Mouse (Mus musculus) C2C12 (cell line): ENCODE results near the gene Zfp52.

Experiments used
- CTCF ChIP-seq: IDR thresholded peaks from one replicate; pipeline ENCODE4 v1.5.1; 2011; ENCODE audit not compliant: control insufficient read depth, insufficient read depth, insufficient read length
- MYOG ChIP-seq: IDR thresholded peaks from one replicate; pipeline ENCODE4 v1.6.1; 2011; ENCODE audit not compliant: control insufficient read depth, insufficient read length; ENCODE audit errors: extremely low read depth

- TF ChIP-seq CTCF (no peak), MYOG (no peak)
Measured at GRCm38 (mm10) chr17:21557831-21558230, 22.5 kb downstream of the Zfp52 start.
